Mouse (Mus musculus) myocyte (in vitro differentiated cells): ENCODE measurements around the gene Znrf2.
"Not testable (repeated sequence)": the region's sequence is repeated elsewhere in the genome, so short reads cannot be mapped to it uniquely, and the experiment has no call there.

Experiments used
- CEBPB ChIP-seq: IDR thresholded peaks from 2 replicates; pipeline ENCODE4 v1.6.1; 2011; ENCODE audit warnings: mild to moderate bottlenecking, moderate library complexity; ENCODE audit not compliant: poor library complexity, insufficient read depth, severe bottlenecking
- MAX ChIP-seq: IDR thresholded peaks from one replicate; pipeline ENCODE4 v1.6.1; 2011; ENCODE audit warnings: low read depth, mild to moderate bottlenecking, control low read depth
- POLR2A ChIP-seq: IDR thresholded peaks from one replicate; pipeline ENCODE4 v1.6.1; 2011; ENCODE audit warnings: low read depth, mild to moderate bottlenecking, control low read depth, moderate library complexity; ENCODE audit not compliant: insufficient read length

DNA sequence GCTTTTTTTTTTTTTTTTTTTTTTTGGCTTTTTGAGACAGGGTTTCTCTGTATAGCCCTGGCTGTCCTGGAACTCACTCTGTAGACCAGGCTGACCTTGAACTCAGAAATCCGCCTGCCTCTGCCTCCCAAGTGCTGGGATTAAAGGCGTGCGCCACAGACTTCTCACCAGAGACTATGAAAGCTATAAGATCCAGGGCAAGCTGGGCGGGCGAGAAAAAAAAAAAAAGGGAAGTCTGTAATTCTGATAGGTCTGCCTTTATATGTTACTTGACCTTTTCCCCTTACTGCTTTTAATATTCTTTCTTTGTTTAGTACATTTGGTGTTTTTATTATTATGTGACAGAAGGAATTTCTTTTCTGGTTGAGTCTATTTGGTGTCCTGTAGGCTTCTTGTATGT is 42.4 kb downstream of the Znrf2 start:
- TF ChIP-seq POLR2A, MAX, CEBPB: not testable (repeated sequence)
